Mouse (Mus musculus): ENCODE data around the gene Cpne6. TPM values are rescaled to one million over a fixed set of nuclear protein-coding genes. Genes with fewer than 3 reads are reported as not detected.
A peak's percentile ranks its signal among the peaks of the same experiment; 100 is the strongest.

Cpne6 gene
- total RNA-seq (2014; rRNA removed) = 9.4 and 14.7 TPM in 2 replicates
- 12.3 and 15.0 TPM in 2 replicates for polyA plus RNA-seq (2015; fragmentation: Nextera tagmentation; extraction: Ambion mirVana)

DNA sequence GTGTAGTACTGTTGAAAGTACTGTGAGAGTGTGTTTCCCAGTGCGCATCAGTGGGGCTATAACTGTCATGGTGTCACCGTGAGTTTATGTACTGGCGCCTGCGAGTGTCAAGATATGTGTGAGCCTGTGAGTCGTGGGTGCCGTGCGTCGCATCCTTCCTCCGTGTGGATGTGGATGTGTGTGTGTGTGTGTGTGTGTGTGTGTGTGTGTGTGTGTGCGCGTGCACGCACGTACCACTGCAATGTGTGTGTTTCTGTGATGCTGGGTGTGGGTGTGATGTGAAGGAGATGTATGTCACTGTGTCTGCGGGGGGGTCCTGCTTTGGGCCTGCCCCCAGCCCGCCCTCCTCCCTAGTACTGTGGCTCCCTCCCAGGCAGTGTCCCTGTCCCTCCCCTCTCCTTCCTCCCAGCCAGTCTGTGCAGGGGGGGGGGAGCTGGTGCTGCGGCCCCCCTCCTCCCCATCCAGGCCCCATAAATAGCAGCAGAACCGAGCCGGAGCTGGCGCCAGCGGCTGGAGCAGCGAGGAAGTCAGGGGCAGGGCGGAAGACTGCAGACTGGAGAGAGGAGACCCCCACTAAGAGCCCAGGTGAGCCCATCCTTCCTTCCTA, at the start of gene Cpne6:
Gene Cpne6, plus strand, starts transcription at position 321 of the 607 bp plus-strand sequence.
- Histone ChIP-seq H3K9me3 (ENCODE audit: low read length) (no peaks in the 10 kb centered on the region), H3K27ac (ENCODE audit: low read depth, low read length) (no peak within 1 kb of the TSS), H3K27me3 (ENCODE audit: insufficient read depth, low read length) (no peaks in the 10 kb centered on the region), H3K4me3 (ENCODE audit: low read depth, low read length) (no peak within 1 kb of the TSS), H3K9ac (replicated peaks; ENCODE audit: low read length, poor library complexity, severe bottlenecking) (0 out of 2 replicates have a peak within 1 kb of the TSS, but pooled peaks have one; percentile 1), H3K4me1 (ENCODE audit: insufficient read depth, low read length) (0 out of 2 replicates have a peak, but pooled peaks cover 4% of the 10 kb centered on the region), H3K36me3 (ENCODE audit: insufficient read depth, low read length) (peaks cover 3% of the 10 kb centered on the region; the same call in 1 of the 2 replicates), H3K4me2 (ENCODE audit: low read depth, low read length, poor library complexity, severe bottlenecking) (peak within 1 kb of the TSS; percentile 29)
- no peak for TF ChIP-seq CTCF (IDR thresholded peaks at IDR 0.05)
- ATAC-seq (ENCODE audit: low FRiP score) = peak; percentile 25; the same call in 1 of the 2 replicates
- DNase-seq (ENCODE audit: low spot score) = no peak
- 73% methylated on average over 18 of the region's 22 CpGs for WGBS

- ATAC-seq (ENCODE audit: low FRiP score) (no peak), DNase-seq (ENCODE audit: low spot score) (no peak)
- H3K4me2 ChIP-seq (ENCODE audit: low read depth, low read length, poor library complexity, severe bottlenecking) = no peak overlapping the region
- H3K4me1 ChIP-seq (ENCODE audit: insufficient read depth, low read length) = no peaks in the 10 kb centered on the region
- no peaks in the 10 kb centered on the region for H3K9me3 ChIP-seq (ENCODE audit: low read length)
- WGBS = 67% methylated on average over 4 of the region's 4 CpGs
- H3K4me3 ChIP-seq (ENCODE audit: low read depth, low read length) = no peak overlapping the region
- H3K27me3 ChIP-seq (ENCODE audit: insufficient read depth, low read length) = no peaks in the 10 kb centered on the region
- no peak for TF ChIP-seq CTCF (IDR thresholded peaks at IDR 0.05)
- no peak overlapping the region for H3K9ac ChIP-seq (replicated peaks; ENCODE audit: low read length, poor library complexity, severe bottlenecking)
- no peak overlapping the region for H3K27ac ChIP-seq (ENCODE audit: low read depth, low read length)
- H3K36me3 ChIP-seq (ENCODE audit: insufficient read depth, low read length) = no peaks in the 10 kb centered on the region
Observed at GRCm38 (mm10) chr14:55461757-55462156, 48.5 kb upstream of the Cpne6 start.

DNA sequence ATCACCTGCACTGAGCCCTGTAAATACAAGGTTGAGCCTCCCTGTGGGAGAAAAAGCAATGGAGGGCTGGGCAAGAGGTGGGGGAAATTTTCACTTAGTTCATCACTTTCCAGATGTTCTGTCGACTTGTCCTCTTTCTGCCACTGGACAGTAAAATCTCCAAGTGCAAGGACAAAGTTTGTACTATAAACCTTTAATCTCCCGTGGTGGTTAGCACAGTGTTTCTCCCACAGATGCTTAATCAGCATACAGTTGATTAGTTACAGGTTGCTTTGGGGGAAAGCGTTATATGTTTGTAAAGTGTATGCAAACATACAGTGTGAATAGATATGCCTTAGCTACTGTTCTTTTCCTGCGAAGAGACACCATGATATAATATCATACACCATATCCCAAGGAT, 43.8 kb upstream of the Cpne6 start:
- DNase-seq (ENCODE audit: low spot score) (no peak), ATAC-seq (ENCODE audit: low FRiP score) (no peak)
- Histone ChIP-seq H3K9me3 (ENCODE audit: low read length) (no peaks in the 10 kb centered on the region), H3K27ac (ENCODE audit: low read depth, low read length) (no peak overlapping the region), H3K4me2 (ENCODE audit: low read depth, low read length, poor library complexity, severe bottlenecking) (no peak overlapping the region), H3K36me3 (ENCODE audit: insufficient read depth, low read length) (no peaks in the 10 kb centered on the region), H3K27me3 (ENCODE audit: insufficient read depth, low read length) (no peaks in the 10 kb centered on the region), H3K4me1 (ENCODE audit: insufficient read depth, low read length) (no peaks in the 10 kb centered on the region), H3K4me3 (ENCODE audit: low read depth, low read length) (no peak overlapping the region), H3K9ac (replicated peaks; ENCODE audit: low read length, poor library complexity, severe bottlenecking) (no peak overlapping the region)
- no peak for TF ChIP-seq CTCF (IDR thresholded peaks at IDR 0.05)
- WGBS = 81% methylated on average over 4 of the region's 4 CpGs

DNA sequence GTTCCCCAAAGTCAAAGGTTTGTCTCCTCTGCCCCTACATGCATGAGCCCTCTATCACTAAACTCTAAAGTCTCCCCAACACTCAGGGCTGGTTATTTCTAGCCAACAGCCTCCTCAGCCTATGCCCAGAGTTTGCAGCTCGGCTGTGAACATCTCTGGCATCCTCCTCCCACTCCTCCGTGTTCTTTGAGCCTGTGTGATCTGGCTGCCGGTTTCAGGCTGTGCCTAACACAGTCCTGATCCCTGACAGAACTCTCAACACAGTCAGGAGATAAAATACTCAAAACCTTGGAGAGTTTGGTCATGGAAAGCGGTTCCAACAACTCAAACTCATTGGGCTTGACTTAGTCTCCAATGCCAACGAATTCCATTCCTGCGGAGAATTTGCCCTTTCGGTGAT, 43.1 kb upstream of the Cpne6 start:
- 76% methylated on average over 7 of the region's 7 CpGs for WGBS
- no peak overlapping the region for H3K4me3 ChIP-seq (ENCODE audit: low read depth, low read length)
- no peaks in the 10 kb centered on the region for H3K36me3 ChIP-seq (ENCODE audit: insufficient read depth, low read length)
- H3K9me3 ChIP-seq (ENCODE audit: low read length) = no peaks in the 10 kb centered on the region
- no peaks in the 10 kb centered on the region for H3K4me1 ChIP-seq (ENCODE audit: insufficient read depth, low read length)
- no peaks in the 10 kb centered on the region for H3K27me3 ChIP-seq (ENCODE audit: insufficient read depth, low read length)
- no peak for DNase-seq (ENCODE audit: low spot score)
- no peak for ATAC-seq (ENCODE audit: low FRiP score)
- no peak overlapping the region for H3K9ac ChIP-seq (replicated peaks; ENCODE audit: low read length, poor library complexity, severe bottlenecking)
- no peak overlapping the region for H3K27ac ChIP-seq (ENCODE audit: low read depth, low read length)
- no peak for TF ChIP-seq CTCF (IDR thresholded peaks at IDR 0.05)
- H3K4me2 ChIP-seq (ENCODE audit: low read depth, low read length, poor library complexity, severe bottlenecking) = no peak overlapping the region

GRCm38 (mm10) chr14:55468301-55468741, 41.9 kb upstream of the Cpne6 start:
- Histone ChIP-seq H3K27ac (ENCODE audit: low read depth, low read length) (no peak overlapping the region), H3K9me3 (ENCODE audit: low read length) (no peaks in the 10 kb centered on the region), H3K4me3 (ENCODE audit: low read depth, low read length) (no peak overlapping the region), H3K9ac (replicated peaks; ENCODE audit: low read length, poor library complexity, severe bottlenecking) (no peak overlapping the region), H3K4me1 (ENCODE audit: insufficient read depth, low read length) (no peaks in the 10 kb centered on the region), H3K27me3 (ENCODE audit: insufficient read depth, low read length) (no peaks in the 10 kb centered on the region), H3K4me2 (ENCODE audit: low read depth, low read length, poor library complexity, severe bottlenecking) (no peak overlapping the region), H3K36me3 (ENCODE audit: insufficient read depth, low read length) (no peaks in the 10 kb centered on the region)
- 81% methylated on average over 2 of the region's 2 CpGs for WGBS
- ATAC-seq (ENCODE audit: low FRiP score) (no peak), DNase-seq (ENCODE audit: low spot score) (no peak)
- TF ChIP-seq CTCF (IDR thresholded peaks at IDR 0.05) = no peak

DNA sequence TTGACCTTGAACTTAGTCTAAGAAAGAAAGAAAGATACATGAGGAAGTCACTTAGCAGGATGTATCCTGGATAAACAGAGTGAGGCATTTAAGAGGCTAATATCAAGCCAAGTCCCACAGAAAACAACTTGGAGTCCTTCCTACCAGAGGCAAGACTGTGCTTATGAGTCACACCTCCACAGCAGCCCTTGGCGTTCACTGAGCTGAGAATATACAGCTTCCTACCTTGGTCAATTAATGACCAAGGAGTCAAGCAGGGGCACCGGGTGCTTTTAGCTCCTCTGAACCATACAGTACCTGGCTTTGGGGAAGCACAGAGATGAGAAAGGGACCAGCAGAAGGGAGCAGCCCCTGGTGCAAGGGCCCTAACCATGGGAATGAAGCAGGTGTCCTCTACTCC, 41.2 kb upstream of the Cpne6 start:
- H3K4me2 ChIP-seq (ENCODE audit: low read depth, low read length, poor library complexity, severe bottlenecking) = no peak overlapping the region
- no peak overlapping the region for H3K27ac ChIP-seq (ENCODE audit: low read depth, low read length)
- no peak overlapping the region for H3K4me3 ChIP-seq (ENCODE audit: low read depth, low read length)
- WGBS = 77% methylated on average over 2 of the region's 2 CpGs
- TF ChIP-seq CTCF (IDR thresholded peaks at IDR 0.05) = no peak
- DNase-seq (ENCODE audit: low spot score) = no peak
- H3K4me1 ChIP-seq (ENCODE audit: insufficient read depth, low read length) = no peaks in the 10 kb centered on the region
- no peaks in the 10 kb centered on the region for H3K36me3 ChIP-seq (ENCODE audit: insufficient read depth, low read length)
- H3K9me3 ChIP-seq (ENCODE audit: low read length) = no peaks in the 10 kb centered on the region
- H3K27me3 ChIP-seq (ENCODE audit: insufficient read depth, low read length) = no peaks in the 10 kb centered on the region
- H3K9ac ChIP-seq (replicated peaks; ENCODE audit: low read length, poor library complexity, severe bottlenecking) = no peak overlapping the region
- ATAC-seq (ENCODE audit: low FRiP score) = no peak

All from midbrain, postnatal 0 days (tissue).